Mouse (Mus musculus) bone marrow macrophage, adult 2 months (primary cell): ENCODE data around the gene Fbxl17.

Experiments
- CTCF ChIP-seq: IDR thresholded peaks from 2 replicates; pipeline ENCODE4 v1.5.1; 2012; ENCODE audit warnings: low read depth, mild to moderate bottlenecking, low read length, moderate library complexity
- POLR2A ChIP-seq: IDR thresholded peaks from 2 replicates; pipeline ENCODE4 v1.6.1; 2012; ENCODE audit warnings: mild to moderate bottlenecking, low read depth, low read length, borderline replicate concordance

DNA sequence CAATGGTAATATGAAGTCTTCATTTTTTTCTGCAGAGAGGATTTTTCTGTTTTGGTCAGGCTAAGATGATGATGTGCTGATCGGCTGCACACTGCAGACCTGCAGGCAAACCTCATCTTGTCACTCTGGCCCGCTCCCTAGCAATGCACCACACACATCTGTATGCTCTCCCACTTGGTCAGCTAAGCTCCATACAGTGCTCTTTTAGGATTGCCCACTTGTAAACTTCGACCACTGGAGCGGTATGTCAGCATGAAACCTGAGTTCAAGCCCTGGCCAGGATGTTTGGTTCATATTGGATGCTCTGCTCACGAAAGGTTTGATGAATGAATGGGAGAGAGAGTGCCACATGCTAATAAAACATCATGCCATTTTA is 259.1 kb downstream of the Fbxl17 start:
- TF ChIP-seq CTCF (no peak), POLR2A (no peak)
